Mouse (Mus musculus) ES-E14 (cell line): ENCODE results near the gene Nup160. TPM values are rescaled to one million over a fixed set of nuclear protein-coding genes. Genes with fewer than 3 reads are reported as not detected.

Experiments
- DNase-seq: peaks from one replicate; pipeline ENCODE4 v3.0.0-alpha.2; 2013; ENCODE audit warnings: low read depth, low spot score
- H3K27ac ChIP-seq: 2 replicates; pipeline ENCODE4 v1.5.1; 2012; ENCODE audit warnings: low read depth, mild to moderate bottlenecking, low read length, moderate library complexity, mixed read lengths; ENCODE audit not compliant: poor library complexity, insufficient read depth, severe bottlenecking
- H3K36me3 ChIP-seq: 2 replicates; pipeline ENCODE4 v1.6.1; 2012; ENCODE audit warnings: mild to moderate bottlenecking, low read length, moderate library complexity, mixed read lengths; ENCODE audit not compliant: control insufficient read depth, poor library complexity, insufficient read depth, severe bottlenecking
- H3K4me1 ChIP-seq, 2 experiments: fragments of 150-350 bp in 1 of 2; sonication (generic) in 1 of 2; 2 replicates each; pipeline ENCODE4 v1.6.1; 2012; ENCODE audit warnings: low read length in 2 of 2, mild to moderate bottlenecking in 1 of 2, mixed read lengths in 1 of 2; ENCODE audit not compliant: control insufficient read depth in 2 of 2, insufficient read depth in 2 of 2, poor library complexity in 1 of 2
- H3K4me3 ChIP-seq, 2 experiments: fragments of 150-350 bp in 1 of 2; sonication (generic) in 1 of 2; 2 replicates each; pipeline ENCODE4 v1.5.1; 2012; ENCODE audit warnings: low read length in 2 of 2, low read depth in 1 of 2, mild to moderate bottlenecking in 1 of 2, mixed read lengths in 1 of 2; ENCODE audit not compliant: insufficient read depth in 1 of 2, poor library complexity in 1 of 2, severe bottlenecking in 1 of 2
- H3K9ac ChIP-seq: 2 replicates; pipeline ENCODE4 v1.6.1; 2012; ENCODE audit warnings: low read depth, mild to moderate bottlenecking, low read length, mixed read lengths; ENCODE audit not compliant: poor library complexity, insufficient read depth, severe bottlenecking
- H3K9me3 ChIP-seq: fragments of 150-350 bp; sonication (generic); 2 replicates; pipeline ENCODE4 v1.6.1; 2012; ENCODE audit warnings: low read depth, mild to moderate bottlenecking, low read length; ENCODE audit not compliant: control insufficient read depth, insufficient read depth
- CHD2 ChIP-seq: IDR thresholded peaks from 2 replicates; pipeline ENCODE4 v1.6.1; 2014; ENCODE audit warnings: mild to moderate bottlenecking, low read depth, low read length, inconsistent platforms
- HCFC1 ChIP-seq: IDR thresholded peaks from 2 replicates; pipeline ENCODE4 v1.6.1; 2012; ENCODE audit warnings: low read length, inconsistent platforms, borderline replicate concordance; ENCODE audit not compliant: insufficient read depth
- MAFK ChIP-seq: IDR thresholded peaks from 2 replicates; pipeline ENCODE4 v1.6.1; 2014; ENCODE audit warnings: mild to moderate bottlenecking, low read depth, low read length, inconsistent platforms; ENCODE audit not compliant: insufficient read depth
- ZC3H11A ChIP-seq: IDR thresholded peaks from 2 replicates; pipeline ENCODE4 v1.6.1; 2012; ENCODE audit warnings: low read depth, mild to moderate bottlenecking, inconsistent platforms, low read length, borderline replicate concordance
- ZNF384 ChIP-seq: IDR thresholded peaks from 2 replicates; pipeline ENCODE4 v1.6.1; 2012; ENCODE audit warnings: low read depth, low read length, inconsistent platforms
- in situ Hi-C, 2 experiments: fragments of 600-800 bp; cut with MboI; formaldehyde crosslinking; loops; one replicate each; pipeline ENCODE4 v1.15.1; 2025; ENCODE audit warnings: low sequenced_read_pairs in 2 of 2, inconsistent platforms in 1 of 2; ENCODE audit not compliant: unreplicated experiment in 2 of 2
- total RNA-seq: library from RNA; depleted of rRNA; stranded (reverse); fragments of 300-350 nt; gene quantifications from 2 replicates; pipeline ENCODE4 v1.2.3, GENCODE M21; 2012

Nup160 gene
- total RNA-seq, 1 experiment, result 72.6 TPM

GRCm38 (mm10) chr2:90717948-90718347 lies 40.9 kb downstream of the Nup160 start:
- no peaks in the 10 kb centered on the region for H3K9me3 ChIP-seq
- H3K4me3 ChIP-seq, result no peak overlapping the region
- H3K36me3 ChIP-seq, result peaks cover 28% of the 10 kb centered on the region
- no peak overlapping the region for H3K9ac ChIP-seq
- DNase-seq, result no peak
- in situ Hi-C loops, result loop anchor here in 1 of 2 experiments (25.0 kb wide), 1 partner anchor 869 kb away; no protein-coding TSS in a partner anchor
- no peaks in the 10 kb centered on the region for H3K4me1 ChIP-seq
- TF ChIP-seq MAFK, result no peak
- no peak for TF ChIP-seq HCFC1
- no peak for TF ChIP-seq ZNF384
- TF ChIP-seq ZC3H11A, result no peak
- no peak for TF ChIP-seq CHD2
- no peak overlapping the region for H3K27ac ChIP-seq

- Histone ChIP-seq H3K4me3 (no peak overlapping the region), H3K9me3 (no peaks in the 10 kb centered on the region), H3K27ac (no peak overlapping the region), H3K9ac (no peak overlapping the region), H3K4me1 (no peaks in the 10 kb centered on the region), H3K36me3 (peaks cover 29% of the 10 kb centered on the region)
- in situ Hi-C loops, result loop anchor here in 1 of 2 experiments (5.0 kb wide), 1 partner anchor 35 kb away; no protein-coding TSS in a partner anchor
- no peak for TF ChIP-seq CHD2
- no peak for DNase-seq
Observed at GRCm38 (mm10) chr2:90726818-90727217, 49.8 kb downstream of the Nup160 start.

DNA sequence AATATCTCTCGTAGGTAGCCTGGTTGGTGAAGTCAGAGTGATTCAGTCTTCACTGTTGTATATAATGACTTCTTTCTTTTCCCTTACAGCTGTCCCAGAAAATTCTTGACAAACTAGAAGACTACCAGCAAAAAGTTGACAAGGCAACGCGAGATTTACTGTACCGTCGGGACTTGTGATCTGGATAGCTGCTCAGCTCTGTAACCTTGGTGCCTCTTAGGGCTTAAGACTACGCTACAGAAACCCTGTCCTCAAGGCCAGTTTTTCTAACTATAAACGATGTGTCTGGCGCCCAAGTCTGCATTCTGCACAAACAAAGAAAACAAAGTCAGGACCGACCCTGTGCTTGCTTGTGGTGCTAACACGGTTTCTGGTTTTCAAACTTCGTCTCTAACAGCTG lies 58.3 kb downstream of the Nup160 start:
- Histone ChIP-seq H3K4me3 (no peak overlapping the region), H3K27ac (no peak overlapping the region), H3K9ac (no peak overlapping the region), H3K9me3 (no peaks in the 10 kb centered on the region), H3K36me3 (peaks cover 26% of the 10 kb centered on the region), H3K4me1 (peaks cover 0 to 2% of the 10 kb centered on the region in 2 experiments; a peak in 1 of 4 replicates)
- DNase-seq, result no peak
- in situ Hi-C loops, result no loop called here
- TF ChIP-seq ZC3H11A (no peak), ZNF384 (no peak), MAFK (no peak), CHD2 (no peak), HCFC1 (no peak)

GRCm38 (mm10) chr2:90738801-90739200 lies 61.8 kb downstream of the Nup160 start:
- Histone ChIP-seq H3K9ac (no peak overlapping the region), H3K27ac (no peak overlapping the region), H3K4me3 (no peak overlapping the region), H3K4me1 (peaks cover 0 to 2% of the 10 kb centered on the region in 2 experiments; a peak in 1 of 4 replicates), H3K9me3 (no peaks in the 10 kb centered on the region), H3K36me3 (peaks cover 15% of the 10 kb centered on the region)
- no peak for TF ChIP-seq ZC3H11A
- TF ChIP-seq ZNF384, result no peak
- TF ChIP-seq HCFC1, result no peak
- no peak for TF ChIP-seq MAFK
- no peak for DNase-seq
- in situ Hi-C loops, result no loop called here

- no peaks in the 10 kb centered on the region for H3K9me3 ChIP-seq
- in situ Hi-C loops, result no loop called here
- TF ChIP-seq ZC3H11A (no peak), CHD2 (no peak), MAFK (no peak), ZNF384 (no peak), HCFC1 (no peak)
- peaks cover 2% of the 10 kb centered on the region in 2 experiments; a peak in 1 of 4 replicates for H3K4me1 ChIP-seq
- peaks cover 15% of the 10 kb centered on the region for H3K36me3 ChIP-seq
- no peak overlapping the region for H3K4me3 ChIP-seq
- H3K9ac ChIP-seq, result no peak overlapping the region
- no peak for DNase-seq
- H3K27ac ChIP-seq, result no peak overlapping the region
Observed at GRCm38 (mm10) chr2:90739327-90739726, 62.3 kb downstream of the Nup160 start.
